Mouse (Mus musculus) C2C12 (cell line): ENCODE data around the gene Gm20388.

ENCODE experiments used
- CEBPB ChIP-seq: IDR thresholded peaks from one replicate; pipeline ENCODE4 v1.6.1; 2011; ENCODE audit warnings: low read depth, mild to moderate bottlenecking, control low read depth, moderate library complexity
- CTCF ChIP-seq: IDR thresholded peaks from one replicate; pipeline ENCODE4 v1.5.1; 2011; ENCODE audit not compliant: control insufficient read depth, insufficient read depth, insufficient read length
- MAX ChIP-seq: IDR thresholded peaks from one replicate; pipeline ENCODE4 v1.6.1; 2011; ENCODE audit warnings: mild to moderate bottlenecking, control low read depth
- MYOG ChIP-seq: IDR thresholded peaks from one replicate; pipeline ENCODE4 v1.6.1; 2011; ENCODE audit not compliant: control insufficient read depth, insufficient read length; ENCODE audit errors: extremely low read depth
- USF1 ChIP-seq: IDR thresholded peaks from one replicate; pipeline ENCODE4 v1.6.1; 2011; ENCODE audit warnings: low read depth, mild to moderate bottlenecking, control low read depth, moderate library complexity

DNA sequence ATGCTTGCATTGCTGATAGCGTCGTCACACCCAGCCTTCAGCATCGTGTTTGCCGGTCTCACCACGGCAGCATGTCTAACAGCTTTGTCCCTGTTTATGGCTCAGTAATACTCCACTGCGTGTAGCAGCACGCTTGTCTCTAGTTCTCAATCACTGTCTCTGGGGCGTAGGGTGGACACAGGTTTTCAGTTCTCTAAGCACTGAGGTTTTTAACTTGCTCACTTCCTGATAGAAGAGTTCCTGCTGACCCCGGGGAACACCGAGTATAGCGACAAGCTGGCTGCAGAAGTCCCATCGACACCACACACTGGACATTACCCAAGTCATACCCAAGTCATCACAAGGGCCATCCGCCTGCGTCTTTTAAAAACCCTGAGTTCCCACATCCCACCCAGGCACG, 525.1 kb downstream of the Gm20388 start:
- no peak for TF ChIP-seq CTCF
- TF ChIP-seq CEBPB, result no peak
- no peak for TF ChIP-seq USF1
- TF ChIP-seq MYOG, result no peak
- TF ChIP-seq MAX, result no peak
